Comparison of ENCODE assay signal across 8 mouse cellular contexts in the genomic region with DNA sequence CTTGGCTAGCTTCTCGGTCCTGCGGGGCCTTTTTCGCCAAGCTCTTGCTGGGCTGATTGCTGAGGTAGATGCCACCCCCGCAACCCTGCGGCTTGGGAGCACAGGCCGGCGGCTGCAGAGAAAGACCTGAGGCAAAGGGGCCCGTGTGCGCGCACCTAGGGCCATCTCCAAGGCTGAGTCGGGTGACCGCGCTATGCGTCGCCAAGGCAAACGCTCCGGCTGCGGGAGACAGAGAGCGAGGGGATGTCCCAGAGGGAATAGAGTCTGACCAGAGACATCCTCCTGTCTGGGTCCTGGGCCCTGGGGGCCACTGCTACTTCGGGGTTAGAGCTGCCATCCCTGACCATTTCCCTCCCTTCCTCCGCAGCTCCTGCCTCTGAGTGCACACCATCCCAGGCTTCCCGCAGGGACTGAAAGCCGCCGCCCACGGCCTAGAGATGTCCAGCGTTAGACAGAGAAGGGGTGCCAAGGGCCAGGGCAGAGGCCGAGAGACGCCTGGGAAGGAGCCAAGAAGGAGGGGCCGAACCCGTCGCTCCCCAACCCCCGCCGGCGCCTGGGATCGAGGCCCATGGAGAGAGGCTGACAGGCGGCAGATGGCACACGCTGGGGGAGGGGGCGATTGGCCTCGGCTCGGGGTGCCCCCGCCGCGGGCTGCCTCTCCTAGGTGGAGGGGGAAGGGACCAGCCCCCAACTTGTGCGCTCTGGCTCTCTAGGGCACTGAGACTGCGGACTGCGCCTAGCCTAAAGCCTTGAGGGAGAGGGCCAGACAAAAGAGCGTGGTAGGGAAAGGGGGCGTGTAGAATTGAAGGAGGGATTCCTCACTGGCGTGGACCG. TPM values are rescaled to one million over a fixed set of nuclear protein-coding genes. Genes with fewer than 3 reads are reported as not detected.
A peak's percentile ranks its signal among the peaks of the same experiment; 100 is the strongest.
DNase-seq lines count a peak whose midpoint lies in the region; ATAC-seq lines count a peak whose summit lies in the region.

No protein-coding gene starts in this region.

- peak overlapping the region; percentile 30; the same call in 1 of the 2 replicates for H3K27ac ChIP-seq in embryonic facial prominence, embryonic 12.5 days
- H3K27ac ChIP-seq in heart, embryonic 15.5 days: no peak overlapping the region
- H3K27ac ChIP-seq in kidney, embryonic 16.5 days (ENCODE audit: low read length): no peak overlapping the region
- no peak overlapping the region for H3K27ac ChIP-seq in stomach, embryonic 14.5 days (ENCODE audit: low read length)

- H3K9me3 ChIP-seq in embryonic facial prominence, embryonic 12.5 days: no peaks in the 10 kb centered on the region
- H3K9me3 ChIP-seq in heart, embryonic 15.5 days (replicated peaks): no peaks in the 10 kb centered on the region
- no peaks in the 10 kb centered on the region for H3K9me3 ChIP-seq in kidney, embryonic 16.5 days (ENCODE audit: low read length)
- H3K9me3 ChIP-seq in stomach, embryonic 14.5 days (ENCODE audit: control insufficient read depth, low read depth, low read length): no peaks in the 10 kb centered on the region

- DNase-seq in urinary bladder, adult 2 months (ENCODE audit: low spot score): peak; percentile 52
- DNase-seq in urinary bladder, postnatal 10 days (ENCODE audit: low spot score): no peak
- peak; percentile 79 for DNase-seq in lung, postnatal 10 days

- H3K9ac ChIP-seq in embryonic facial prominence, embryonic 12.5 days: peak overlapping the region; percentile 40
- peak overlapping the region; percentile 29; the same call in 1 of the 2 replicates for H3K9ac ChIP-seq in heart, embryonic 15.5 days
- H3K9ac ChIP-seq in kidney, embryonic 16.5 days (replicated peaks; ENCODE audit: low read length): peak overlapping the region; percentile 55
- H3K9ac ChIP-seq in stomach, embryonic 14.5 days (replicated peaks; ENCODE audit: low read depth, low read length): no peak overlapping the region; the same call in 1 of the 2 replicates

- H3K4me3 ChIP-seq in embryonic facial prominence, embryonic 12.5 days: peak overlapping the region; percentile 90
- H3K4me3 ChIP-seq in heart, embryonic 15.5 days: peak overlapping the region; percentile 79
- peak overlapping the region; percentile 62 for H3K4me3 ChIP-seq in kidney, embryonic 16.5 days (ENCODE audit: low read length)
- H3K4me3 ChIP-seq in stomach, embryonic 14.5 days (ENCODE audit: low read depth, low read length): peak overlapping the region; percentile 81

- no peaks in the 10 kb centered on the region for H3K36me3 ChIP-seq in embryonic facial prominence, embryonic 12.5 days
- no peaks in the 10 kb centered on the region for H3K36me3 ChIP-seq in heart, embryonic 15.5 days
- H3K36me3 ChIP-seq in kidney, embryonic 16.5 days (ENCODE audit: insufficient read depth, low read length): no peaks in the 10 kb centered on the region
- H3K36me3 ChIP-seq in stomach, embryonic 14.5 days (ENCODE audit: control insufficient read depth, insufficient read depth, low read length): no peaks in the 10 kb centered on the region

- peaks cover 10% of the 10 kb centered on the region for H3K27me3 ChIP-seq in embryonic facial prominence, embryonic 12.5 days
- H3K27me3 ChIP-seq in heart, embryonic 15.5 days: peaks cover 44% of the 10 kb centered on the region
- peaks cover 22% of the 10 kb centered on the region for H3K27me3 ChIP-seq in kidney, embryonic 16.5 days (ENCODE audit: insufficient read depth, low read length)
- 0 out of 2 replicates have a peak, but pooled peaks cover 7% of the 10 kb centered on the region for H3K27me3 ChIP-seq in stomach, embryonic 14.5 days (ENCODE audit: control insufficient read depth, insufficient read depth, low read length)

- peaks cover 35% of the 10 kb centered on the region for H3K4me1 ChIP-seq in embryonic facial prominence, embryonic 12.5 days
- peaks cover 36% of the 10 kb centered on the region for H3K4me1 ChIP-seq in heart, embryonic 15.5 days (replicated peaks)
- H3K4me1 ChIP-seq in kidney, embryonic 16.5 days (ENCODE audit: insufficient read depth, low read length): peaks cover 42% of the 10 kb centered on the region
- peaks cover 21% of the 10 kb centered on the region for H3K4me1 ChIP-seq in stomach, embryonic 14.5 days (ENCODE audit: control insufficient read depth, insufficient read depth, low read length)

- under 1% methylated on average over 50 of the region's 50 CpGs for WGBS in embryonic facial prominence, embryonic 12.5 days
- WGBS in heart, embryonic 15.5 days: 1% methylated on average over 46 of the region's 50 CpGs
- under 1% methylated on average over 50 of the region's 50 CpGs for WGBS in kidney, embryonic 16.5 days
- WGBS in stomach, embryonic 14.5 days: under 1% methylated on average over 50 of the region's 50 CpGs

- H3K4me2 ChIP-seq in embryonic facial prominence, embryonic 12.5 days (replicated peaks): peak overlapping the region; percentile 93
- peak overlapping the region; percentile 98 for H3K4me2 ChIP-seq in heart, embryonic 15.5 days
- H3K4me2 ChIP-seq in kidney, embryonic 16.5 days (replicated peaks; ENCODE audit: low read depth, low read length): peak overlapping the region; percentile 98
- peak overlapping the region; percentile 83 for H3K4me2 ChIP-seq in stomach, embryonic 14.5 days (replicated peaks; ENCODE audit: low read depth, low read length)

- no peak for ATAC-seq in embryonic facial prominence, embryonic 12.5 days (ENCODE audit: insufficient number of reproducible peaks, insufficient read depth, low FRiP score, low TSS enrichment)
- ATAC-seq in heart, embryonic 15.5 days (replicated peaks; ENCODE audit: insufficient number of reproducible peaks, insufficient read depth, low FRiP score, low read depth): no peak
- 0 out of 2 replicates have a peak, but pooled peaks have one; percentile 13 for ATAC-seq in kidney, embryonic 16.5 days (ENCODE audit: low FRiP score, low TSS enrichment)
- ATAC-seq in stomach, embryonic 14.5 days (ENCODE audit: insufficient number of reproducible peaks, insufficient read depth, low FRiP score, low read depth): no peak
- ATAC-seq in megakaryocyte-erythroid progenitor cell, adult 5-6 weeks (replicated peaks; ENCODE audit: low FRiP score, low TSS enrichment, poor library complexity, severe bottlenecking): no peak

RNA-seq across cellular contexts. Expression of a gene that starts 2.5 kb away (rescaled TPM):
- polyA plus RNA-seq in urinary bladder, adult 2 months (2012; rRNA removed): 18.1 and 20.1 TPM in 2 replicates
- polyA plus RNA-seq in embryonic facial prominence, embryonic 12.5 days (2016; fragmentation: Nextera tagmentation; extraction: Ambion mirVana): 33.5 and 36.5 TPM in 2 replicates
- 3.6 and 6.6 TPM in 2 replicates for polyA plus RNA-seq in heart, embryonic 15.5 days (2015; fragmentation: Nextera tagmentation; extraction: Ambion mirVana)
- 9.1 and 11.4 TPM in 2 replicates for polyA plus RNA-seq in kidney, embryonic 16.5 days (2015; fragmentation: Nextera tagmentation; extraction: Ambion mirVana)
- 13.6 and 15.3 TPM in 2 replicates for polyA plus RNA-seq in stomach, embryonic 14.5 days (2014; fragmentation: Nextera tagmentation; extraction: Ambion mirVana)
- total RNA-seq in megakaryocyte-erythroid progenitor cell, adult 5-6 weeks (2014; fragmentation: Nextera tagmentation): not detected in 2 replicates
- not detected in 2 replicates for total RNA-seq in megakaryocyte-erythroid progenitor cell, adult 5-6 weeks (2017)
